ENCODE assay signal across 21 mouse cellular contexts in genomic region chr19:24752873-24753538, GRCm38 (mm10).
DNase-seq lines count a peak whose midpoint lies in the region; ATAC-seq and TF ChIP-seq lines count a peak whose summit lies in the region.
"Had no signal": no experiment of that assay in that cellular context is flagged by ENCODE, and none has a peak within 500 bp of the region (broad histone marks: within the 10 kb centered on the region; RNA-seq: fewer than 3 reads in every experiment).

No protein-coding gene starts in this region.

- ATAC-seq in heart, embryonic 13.5 days (ENCODE audit: extremely low read depth, insufficient number of reproducible peaks, low FRiP score, low TSS enrichment), result no peak
- ATAC-seq in heart, embryonic 12.5 days (ENCODE audit: insufficient number of reproducible peaks, low FRiP score), result no peak
- no peak for ATAC-seq in intestine, embryonic 15.5 days
- ATAC-seq in intestine, embryonic 16.5 days, result no peak
- ATAC-seq in stomach, postnatal 0 days (ENCODE audit: low FRiP score, low TSS enrichment), result no peak
- ATAC-seq: forebrain, embryonic 14.5 days; Patski had no signal

- DNase-seq in kidney, postnatal 10 days, result peak; percentile 21
- no peak for DNase-seq in kidney, postnatal 14 days
- DNase-seq in stomach, postnatal 0 days (ENCODE audit: low spot score), result no peak
- DNase-seq: adrenal gland, postnatal 10 days; cerebellum, adult 8-10 months; cerebellum, postnatal 25 days; gastrocnemius, postnatal 25 days; kidney, adult 18-20 months; liver; lung, adult 2 months; right cerebral cortex, postnatal 4 days had no signal

- 74% methylated on average over 7 of the region's 7 CpGs for WGBS in heart, embryonic 13.5 days
- WGBS in heart, embryonic 12.5 days, result 75% methylated on average over 7 of the region's 7 CpGs
- WGBS in intestine, embryonic 15.5 days, result 78% methylated on average over 7 of the region's 7 CpGs
- 78% methylated on average over 7 of the region's 7 CpGs for WGBS in intestine, embryonic 16.5 days
- 66% methylated on average over 7 of the region's 7 CpGs for WGBS in stomach, postnatal 0 days

- H3K27ac ChIP-seq in heart, embryonic 13.5 days (replicated peaks), result peak overlapping the region; percentile 70
- H3K27ac ChIP-seq in heart, embryonic 12.5 days (ENCODE audit: poor library complexity, severe bottlenecking), result no peak overlapping the region
- 0 out of 2 replicates have a peak overlapping the region, but pooled peaks have one; percentile 62 for H3K27ac ChIP-seq in intestine, embryonic 15.5 days
- no peak overlapping the region for H3K27ac ChIP-seq in intestine, embryonic 16.5 days (ENCODE audit: low read length)
- 0 out of 2 replicates have a peak overlapping the region, but pooled peaks have one; percentile 84 for H3K27ac ChIP-seq in stomach, postnatal 0 days (replicated peaks)
- H3K27ac ChIP-seq: liver, embryonic 14.5 days; midbrain, embryonic 12.5 days; neural tube, embryonic 13.5 days had no signal

- no peaks in the 10 kb centered on the region for H3K36me3 ChIP-seq in heart, embryonic 13.5 days
- H3K36me3 ChIP-seq in heart, embryonic 12.5 days, result no peaks in the 10 kb centered on the region
- H3K36me3 ChIP-seq in intestine, embryonic 15.5 days, result no peaks in the 10 kb centered on the region
- H3K36me3 ChIP-seq in intestine, embryonic 16.5 days (ENCODE audit: control insufficient read depth, insufficient read depth, low read length), result no peaks in the 10 kb centered on the region
- H3K36me3 ChIP-seq in stomach, postnatal 0 days (ENCODE audit: control insufficient read depth, insufficient read depth, low read length), result no peaks in the 10 kb centered on the region
- H3K36me3 ChIP-seq: midbrain, embryonic 12.5 days; neural tube, embryonic 13.5 days had no signal

- no peak for TF ChIP-seq EP300 in stomach, postnatal 0 days (optimal IDR thresholded peaks at IDR 0.05)

- peaks cover 54% of the 10 kb centered on the region for H3K4me1 ChIP-seq in heart, embryonic 13.5 days
- H3K4me1 ChIP-seq in heart, embryonic 12.5 days (replicated peaks), result peaks cover 46% of the 10 kb centered on the region
- H3K4me1 ChIP-seq in intestine, embryonic 15.5 days (replicated peaks), result peaks cover 13% of the 10 kb centered on the region
- peaks cover 12% of the 10 kb centered on the region for H3K4me1 ChIP-seq in intestine, embryonic 16.5 days (ENCODE audit: control insufficient read depth, insufficient read depth, low read length)
- H3K4me1 ChIP-seq in stomach, postnatal 0 days (replicated peaks; ENCODE audit: control insufficient read depth, insufficient read depth), result no peaks in the 10 kb centered on the region
- H3K4me1 ChIP-seq: megakaryocyte, embryonic 14.5 days had no signal

- H3K4me3 ChIP-seq in heart, embryonic 13.5 days, result no peak overlapping the region
- no peak overlapping the region for H3K4me3 ChIP-seq in heart, embryonic 12.5 days
- H3K4me3 ChIP-seq in intestine, embryonic 15.5 days (replicated peaks), result no peak overlapping the region
- no peak overlapping the region for H3K4me3 ChIP-seq in intestine, embryonic 16.5 days (ENCODE audit: low read length)
- H3K4me3 ChIP-seq in stomach, postnatal 0 days (ENCODE audit: low read depth, low read length), result no peak overlapping the region
- H3K4me3 ChIP-seq: megakaryocyte, embryonic 14.5 days; midbrain, embryonic 12.5 days; neural tube, embryonic 13.5 days had no signal

- no peak overlapping the region for H3K4me2 ChIP-seq in heart, embryonic 13.5 days
- no peak overlapping the region for H3K4me2 ChIP-seq in heart, embryonic 12.5 days
- H3K4me2 ChIP-seq in intestine, embryonic 15.5 days (replicated peaks), result no peak overlapping the region
- H3K4me2 ChIP-seq in intestine, embryonic 16.5 days (ENCODE audit: low read depth, low read length), result no peak overlapping the region
- no peak overlapping the region for H3K4me2 ChIP-seq in stomach, postnatal 0 days (replicated peaks; ENCODE audit: low read depth)
- H3K4me2 ChIP-seq: midbrain, embryonic 12.5 days had no signal

- no peaks in the 10 kb centered on the region for H3K27me3 ChIP-seq in heart, embryonic 13.5 days (replicated peaks)
- no peaks in the 10 kb centered on the region for H3K27me3 ChIP-seq in heart, embryonic 12.5 days (replicated peaks)
- H3K27me3 ChIP-seq in intestine, embryonic 15.5 days (replicated peaks), result no peaks in the 10 kb centered on the region
- H3K27me3 ChIP-seq in intestine, embryonic 16.5 days (replicated peaks; ENCODE audit: control insufficient read depth, insufficient read depth, low read length), result no peaks in the 10 kb centered on the region
- H3K27me3 ChIP-seq in stomach, postnatal 0 days (ENCODE audit: control insufficient read depth, insufficient read depth, low read length), result no peaks in the 10 kb centered on the region
- H3K27me3 ChIP-seq: midbrain, embryonic 12.5 days; neural tube, embryonic 13.5 days; Patski had no signal

- no peak overlapping the region for H3K9ac ChIP-seq in heart, embryonic 13.5 days
- no peak overlapping the region for H3K9ac ChIP-seq in heart, embryonic 12.5 days
- H3K9ac ChIP-seq in intestine, embryonic 15.5 days, result no peak overlapping the region
- H3K9ac ChIP-seq in intestine, embryonic 16.5 days (ENCODE audit: low read depth, low read length), result no peak overlapping the region
- H3K9ac ChIP-seq in stomach, postnatal 0 days (ENCODE audit: low read length), result no peak overlapping the region
- H3K9ac ChIP-seq: liver, embryonic 14.5 days; midbrain, embryonic 12.5 days; neural tube, embryonic 13.5 days had no signal

- no peaks in the 10 kb centered on the region for H3K9me3 ChIP-seq in heart, embryonic 13.5 days
- no peaks in the 10 kb centered on the region for H3K9me3 ChIP-seq in heart, embryonic 12.5 days (replicated peaks)
- H3K9me3 ChIP-seq in intestine, embryonic 15.5 days, result no peaks in the 10 kb centered on the region
- H3K9me3 ChIP-seq in intestine, embryonic 16.5 days (ENCODE audit: control insufficient read depth, low read length), result no peaks in the 10 kb centered on the region
- H3K9me3 ChIP-seq in stomach, postnatal 0 days (ENCODE audit: control insufficient read depth, low read length), result no peaks in the 10 kb centered on the region
- H3K9me3 ChIP-seq: megakaryocyte, embryonic 14.5 days; midbrain, embryonic 12.5 days; neural tube, embryonic 13.5 days had no signal

- no peak for TF ChIP-seq CTCF in stomach, postnatal 0 days (IDR thresholded peaks at IDR 0.05; ENCODE audit: low read depth)

Comparison
In these comparisons a context has a peak if more than half of its experiments do, and no peak if none do; other contexts are left out.
1. H3K27ac ChIP-seq: peak in heart, embryonic 13.5 days (single experiment), intestine, embryonic 15.5 days (single experiment) and stomach, postnatal 0 days (single experiment); none in heart, embryonic 12.5 days (single experiment) and intestine, embryonic 16.5 days (single experiment).